Mouse (Mus musculus): ENCODE results near the gene Tmem116. TPM values are rescaled to one million over a fixed set of nuclear protein-coding genes. Genes with fewer than 3 reads are reported as not detected.
A peak's percentile ranks its signal among the peaks of the same experiment; 100 is the strongest.

Tmem116 gene
- polyA plus RNA-seq, 1 experiment: 1.8 TPM

DNA sequence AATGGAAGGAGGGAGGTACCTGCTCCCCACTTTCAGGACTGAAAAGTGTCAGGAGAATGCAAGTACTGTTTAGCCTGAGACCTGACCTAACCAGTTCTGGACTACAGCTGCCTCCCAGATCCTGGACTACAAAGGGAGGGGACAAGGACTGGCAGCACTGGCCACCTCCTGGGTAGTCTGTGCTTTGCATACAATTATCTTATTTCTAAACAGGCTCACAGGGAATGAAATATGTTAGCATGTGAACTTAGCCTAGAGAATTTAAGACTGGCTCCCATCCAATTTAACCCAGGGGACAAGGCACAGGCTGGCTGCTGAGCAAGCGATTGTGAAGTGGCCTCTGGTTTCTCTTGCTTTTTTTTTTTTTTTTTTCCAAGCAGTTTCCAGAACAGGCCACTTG is 119.1 kb downstream of the Tmem116 start:
- TF ChIP-seq CTCF (IDR thresholded peaks at IDR 0.05; ENCODE audit: borderline replicate concordance, extremely low read depth, insufficient read depth, insufficient read length): no peak
- TF ChIP-seq POLR2A (IDR thresholded peaks at IDR 0.05; ENCODE audit: borderline replicate concordance, extremely low read depth, insufficient read depth, insufficient read length, poor library complexity, severe bottlenecking): no peak
- peak; percentile 5 for DNase-seq (ENCODE audit: low read depth)

Other genes starting within 250 kb of the Tmem116 start
- 622 and 680 TPM in 2 replicates for gene Rpl6, start 247.4 kb upstream of the Tmem116 start, polyA plus RNA-seq (2012; rRNA removed)
- 60.2 and 75.7 TPM in 2 replicates for gene Hectd4, start 231.7 kb upstream of the Tmem116 start, polyA plus RNA-seq (2012; rRNA removed)
- gene Trafd1, start 66.3 kb upstream of the Tmem116 start, polyA plus RNA-seq (2012; rRNA removed): 157 and 195 TPM in 2 replicates
- 29.7 and 30.1 TPM in 2 replicates for gene Naa25, start 54.0 kb upstream of the Tmem116 start, polyA plus RNA-seq (2012; rRNA removed)
- 110 and 121 TPM in 2 replicates for gene Erp29, start 613 bp downstream of the Tmem116 start, polyA plus RNA-seq (2012; rRNA removed)
- not detected in 2 replicates for gene Adam1b, start 51.5 kb downstream of the Tmem116 start, polyA plus RNA-seq (2012; rRNA removed)
- 34.1 and 38.2 TPM in 2 replicates for gene Adam1a, start 93.6 kb downstream of the Tmem116 start, polyA plus RNA-seq (2012; rRNA removed)
- 0.14 and 0.39 TPM in 2 replicates for gene Gm42878, start 93.6 kb downstream of the Tmem116 start, polyA plus RNA-seq (2012; rRNA removed)
- 99.8 and 103 TPM in 2 replicates for gene Mapkapk5, start 94.0 kb downstream of the Tmem116 start, polyA plus RNA-seq (2012; rRNA removed)
- 141 and 169 TPM in 2 replicates for gene Aldh2, start 141.9 kb downstream of the Tmem116 start, polyA plus RNA-seq (2012; rRNA removed)
- 1.5 and 1.8 TPM in 2 replicates for gene Acad12, start 167.0 kb downstream of the Tmem116 start, polyA plus RNA-seq (2012; rRNA removed)
- 1.8 and 2.8 TPM in 2 replicates for gene Acad10, start 208.6 kb downstream of the Tmem116 start, polyA plus RNA-seq (2012; rRNA removed)
- gene Brap, start 208.7 kb downstream of the Tmem116 start, polyA plus RNA-seq (2012; rRNA removed): 31.4 and 41.5 TPM in 2 replicates

All from brain, embryonic 14.5 days (tissue).